Mouse (Mus musculus): ENCODE results near the gene Tmem121b. TPM values are rescaled to one million over a fixed set of nuclear protein-coding genes. Genes with fewer than 3 reads are reported as not detected.

Gene Tmem121b
- polyA plus RNA-seq, 1 experiment = 0.01 TPM

GRCm38 (mm10) chr6:120442171-120442749 is 51.3 kb downstream of the Tmem121b start:
- H3K36me3 ChIP-seq (ENCODE audit: control insufficient read depth, insufficient read depth) = peaks cover 38% of the 10 kb centered on the region
- no peak overlapping the region for H3ac ChIP-seq (ENCODE audit: control insufficient read depth, insufficient read length)
- no peaks in the 10 kb centered on the region for H3K79me2 ChIP-seq (ENCODE audit: control insufficient read depth, insufficient read depth)
- TF ChIP-seq REST (IDR thresholded peaks at IDR 0.05; ENCODE audit: insufficient read depth, insufficient read length) (no peak), CEBPB (IDR thresholded peaks at IDR 0.05; ENCODE audit: insufficient read depth, poor library complexity, severe bottlenecking) (no peak), E2F4 (IDR thresholded peaks at IDR 0.05; ENCODE audit: insufficient read depth) (no peak), POLR2AphosphoS2 (IDR thresholded peaks at IDR 0.05; ENCODE audit: insufficient read length, low read depth) (no peak), POLR2A (IDR thresholded peaks at IDR 0.05; ENCODE audit: insufficient read length, low read depth) (no peak), MYOD1 (IDR thresholded peaks at IDR 0.05; ENCODE audit: control insufficient read depth in 1 of 3, insufficient read length in 2 of 3, low read depth in 2 of 3) (no peak), MAX (IDR thresholded peaks at IDR 0.05; ENCODE audit: low read depth) (no peak), USF1 (IDR thresholded peaks at IDR 0.05; ENCODE audit: low read depth) (no peak)
- no peak overlapping the region for H3K4me3 ChIP-seq
- H3K4me2 ChIP-seq (ENCODE audit: low read depth) = no peak overlapping the region
- H3K27me3 ChIP-seq (ENCODE audit: control insufficient read depth, insufficient read depth, insufficient read length) = no peaks in the 10 kb centered on the region

Other genes with a start within 250 kb of the Tmem121b start
- gene D330020A13Rik, start 199.4 kb downstream of the Tmem121b start, polyA plus RNA-seq (2012; fragmentation: generic; extraction: Trizol) = 0.06 TPM
- 0.10 TPM for gene B4galnt3, start 199.2 kb downstream of the Tmem121b start, polyA plus RNA-seq (2012; fragmentation: generic; extraction: Trizol)
- 7.5 TPM for gene Kdm5a, start 129.7 kb downstream of the Tmem121b start, polyA plus RNA-seq (2012; fragmentation: generic; extraction: Trizol)
- gene Ccdc77, start 129.4 kb downstream of the Tmem121b start, polyA plus RNA-seq (2012; fragmentation: generic; extraction: Trizol) = 3.4 TPM
- 12.0 TPM for gene Il17ra, start 30.6 kb downstream of the Tmem121b start, polyA plus RNA-seq (2012; fragmentation: generic; extraction: Trizol)
- gene Hdhd5, start 37.5 kb upstream of the Tmem121b start, polyA plus RNA-seq (2012; fragmentation: generic; extraction: Trizol) = 13.3 TPM
- 0.12 TPM for gene Cecr2, start 172.6 kb upstream of the Tmem121b start, polyA plus RNA-seq (2012; fragmentation: generic; extraction: Trizol)

Measured in myocyte (in vitro differentiated cells).